Mouse (Mus musculus) G1E (cell line): ENCODE data around the gene Pacs2.

Experiments used
- CTCF ChIP-seq: IDR thresholded peaks from 2 replicates; pipeline ENCODE4 v1.5.1; 2012; ENCODE audit warnings: low read depth, low read length, inconsistent platforms, mixed read lengths
- GATA2 ChIP-seq: IDR thresholded peaks from 2 replicates; pipeline ENCODE4 v1.6.1; 2012; ENCODE audit warnings: low read depth, low read length, inconsistent platforms, borderline replicate concordance

DNA sequence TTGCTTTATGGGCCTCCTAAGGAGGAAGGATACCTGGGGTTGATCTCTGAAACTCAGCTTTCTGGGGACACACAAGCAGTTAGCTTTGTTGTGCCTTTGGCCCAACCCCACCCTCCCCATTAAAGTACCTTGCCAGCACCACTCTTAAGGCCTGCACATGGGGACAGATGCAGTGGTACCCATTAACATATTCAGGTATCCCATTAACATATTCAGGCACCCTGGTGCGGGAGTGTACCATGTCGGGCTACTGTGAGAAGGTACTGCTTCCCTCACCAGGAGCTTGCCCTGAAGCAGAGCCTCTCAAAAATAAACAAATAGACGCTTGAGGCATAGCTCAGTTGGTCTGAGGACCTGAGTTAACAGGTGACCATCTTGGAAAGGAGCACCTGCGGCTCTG, 73.7 kb downstream of the Pacs2 start:
- TF ChIP-seq GATA2 (no peak), CTCF (no peak)
